Comparison of ENCODE assay signal across 11 mouse cellular contexts in the genomic region with DNA sequence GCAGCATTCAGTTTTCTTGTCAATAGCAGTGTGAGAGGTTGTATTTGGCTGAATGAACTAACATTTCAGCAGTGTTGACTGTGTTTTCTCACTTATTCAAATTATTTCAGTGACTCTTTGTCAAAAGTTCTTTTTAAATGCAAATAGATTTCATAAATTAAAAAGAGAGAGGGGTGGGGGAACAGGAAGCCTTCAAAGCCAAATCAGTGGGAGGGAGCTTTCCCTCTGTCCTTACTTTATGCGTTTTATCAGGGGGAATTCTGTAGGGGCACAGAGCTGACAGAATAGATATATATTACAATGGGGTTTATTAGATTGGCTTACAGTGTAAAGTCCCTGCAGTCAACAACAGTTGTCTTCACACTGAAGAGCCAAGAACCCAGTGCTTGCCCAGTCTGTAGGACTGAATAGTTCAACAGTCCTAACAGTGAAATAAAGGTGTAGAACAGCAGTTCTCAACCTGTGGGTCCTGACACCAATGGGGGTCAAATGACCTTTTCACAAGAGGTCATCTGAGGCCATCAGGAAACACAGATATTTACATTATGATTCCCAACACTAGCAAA.
"Had no signal": no experiment of that assay in that cellular context is flagged by ENCODE, and none has a peak within 500 bp of the region (broad histone marks: within the 10 kb centered on the region; RNA-seq: fewer than 3 reads in every experiment).

No protein-coding gene starts in this region.

- H3K4me3 ChIP-seq: limb, embryonic 10.5 days; liver, embryonic 15.5 days; midbrain, embryonic 15.5 days had no signal

- H3K36me3 ChIP-seq: limb, embryonic 10.5 days; liver, embryonic 15.5 days; midbrain, embryonic 15.5 days had no signal

- H3K27ac ChIP-seq: limb, embryonic 10.5 days; liver, embryonic 15.5 days; midbrain, embryonic 15.5 days; stomach, postnatal 0 days had no signal

- H3K27me3 ChIP-seq: liver, embryonic 15.5 days; midbrain, embryonic 15.5 days had no signal

- ATAC-seq: lung, postnatal 0 days; midbrain, embryonic 15.5 days had no signal

- H3K9me3 ChIP-seq: limb, embryonic 10.5 days; liver, embryonic 15.5 days; midbrain, embryonic 15.5 days had no signal

- H3K4me2 ChIP-seq: liver, embryonic 11.5 days; liver, embryonic 15.5 days; midbrain, embryonic 15.5 days had no signal

- H3K4me1 ChIP-seq: limb, embryonic 10.5 days; liver, embryonic 15.5 days; midbrain, embryonic 15.5 days had no signal

- H3K9ac ChIP-seq: liver, embryonic 15.5 days; midbrain, embryonic 15.5 days had no signal

- DNase-seq: kidney, adult 9 months; kidney, postnatal 10 days; kidney, postnatal 4 days; lung, adult 2 months; lung, postnatal 36 days had no signal
